Mouse (Mus musculus) megakaryocyte progenitor cell, adult 5-6 weeks (primary cell): ENCODE results near the gene Ctnnb1. TPM values are rescaled to one million over a fixed set of nuclear protein-coding genes. Genes with fewer than 3 reads are reported as not detected.
A peak's percentile ranks its signal among the peaks of the same experiment; 100 is the strongest.

Experiments
- ATAC-seq: replicated peaks from 2 replicates; pipeline ENCODE4 v1.8.0; 2016; ENCODE audit warnings: mild to moderate bottlenecking, moderate TSS enrichment, inconsistent platforms; ENCODE audit not compliant: poor library complexity
- total RNA-seq, 2 experiments: library from RNA; stranded (forward) in 1 of 2; stranded (reverse) in 1 of 2; fragments of 157-497, 149-512 nt in 1 of 2; fragments of 200-1000 nt in 1 of 2; gene quantifications; 2 replicates each; pipeline versions ENCODE4 v1.2.3 to v1.2.4; 2015 to 2017

Ctnnb1 gene
- total RNA-seq, 2 experiments from 2014 or later: 319 to 339 TPM

- no peak for ATAC-seq
Observed at GRCm38 (mm10) chr9:120926126-120926525, 2.9 kb upstream of the Ctnnb1 start.

DNA sequence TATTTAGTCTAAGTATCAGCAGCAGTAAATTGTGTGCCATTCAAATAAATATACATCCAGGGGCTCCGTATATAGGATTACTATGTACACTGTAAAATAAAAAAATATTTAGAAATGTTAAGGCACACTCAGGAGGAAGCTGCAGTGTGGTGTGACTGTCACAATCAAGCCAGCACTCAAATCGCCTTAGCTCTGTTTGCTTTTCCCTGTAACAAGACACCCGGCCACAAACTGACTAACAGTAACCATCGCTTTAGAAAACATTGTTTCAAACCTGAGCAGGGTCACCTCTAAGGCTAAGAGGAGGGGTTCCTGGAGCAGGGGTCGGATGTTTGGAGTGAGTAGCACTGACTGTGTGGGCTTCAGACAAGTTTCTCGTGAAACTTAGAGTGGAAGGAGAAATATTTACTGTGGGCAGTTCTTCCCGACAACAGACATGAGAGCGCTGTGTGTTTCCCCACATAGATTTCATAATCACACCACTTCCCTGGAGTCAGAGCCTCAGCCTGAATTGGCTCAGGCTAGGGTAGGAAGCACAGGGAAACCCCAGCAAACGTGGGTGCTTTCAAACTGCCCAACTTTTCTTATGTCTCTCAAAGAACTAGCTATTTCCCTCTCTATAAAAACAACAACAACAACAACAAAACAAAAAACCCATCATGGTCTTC is 1.9 kb upstream of the Ctnnb1 start:
- ATAC-seq: peak; percentile 79

- ATAC-seq: no peak
Observed at GRCm38 (mm10) chr9:120930021-120930420, 1.0 kb downstream of the Ctnnb1 start.

DNA sequence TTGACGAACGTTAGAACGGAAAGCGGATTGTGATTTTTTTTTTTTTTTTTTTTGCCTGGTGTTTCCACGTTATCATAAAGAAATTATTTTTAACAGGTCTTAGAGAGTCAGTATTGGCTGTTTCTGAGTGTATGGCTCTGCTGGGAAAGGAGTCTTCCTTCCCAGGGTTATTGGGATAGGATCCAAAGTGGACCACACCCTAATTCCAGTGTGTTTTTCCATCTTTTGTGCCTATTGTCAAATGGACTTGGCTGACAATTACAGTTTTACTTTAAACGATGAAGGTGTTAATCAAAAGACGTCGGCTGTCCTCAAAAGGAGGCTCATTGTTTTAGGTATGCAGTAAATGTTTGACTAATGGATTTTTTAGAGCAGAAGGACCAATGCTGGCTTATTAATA is 1.8 kb downstream of the Ctnnb1 start:
- ATAC-seq: no peak

DNA sequence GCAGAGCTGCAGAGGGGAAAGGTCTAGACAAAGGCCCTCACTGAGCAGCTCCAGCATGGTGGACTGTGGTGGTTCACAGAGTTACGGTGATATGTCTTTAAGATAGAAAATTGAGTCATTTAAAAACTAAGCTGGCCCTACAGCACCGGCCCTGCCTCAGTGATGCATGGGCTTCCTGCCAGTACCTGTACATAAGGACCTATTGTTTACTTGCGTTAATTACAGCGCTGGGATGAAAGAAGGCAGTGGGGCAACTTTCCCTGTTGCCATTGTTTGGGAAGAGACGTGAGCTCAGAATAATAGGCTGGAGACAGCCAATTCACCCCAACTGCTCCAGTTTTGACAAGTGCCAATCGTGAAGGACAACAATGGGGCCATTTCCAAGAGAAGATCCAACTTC is 3.4 kb downstream of the Ctnnb1 start:
- ATAC-seq: no peak

- peak; percentile 84 for ATAC-seq
Observed at GRCm38 (mm10) chr9:120932797-120933586, 4.0 kb downstream of the Ctnnb1 start.

DNA sequence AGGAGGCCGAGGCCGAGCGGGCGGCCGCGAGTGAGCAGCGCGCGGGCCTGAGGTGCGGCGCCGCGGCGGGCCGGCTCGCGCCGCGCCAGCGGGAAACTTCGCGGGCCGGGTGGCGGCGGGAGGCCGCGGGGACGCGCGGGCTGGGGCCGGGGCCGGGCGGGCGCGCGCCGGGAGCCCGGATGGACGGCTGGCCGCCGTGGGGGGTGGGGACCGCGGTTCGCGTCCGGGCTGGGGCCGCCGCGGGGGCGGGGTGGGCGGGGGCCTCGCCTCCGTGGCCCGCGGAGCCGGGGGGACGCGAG is 4.5 kb downstream of the Ctnnb1 start:
- peak; percentile 9 for ATAC-seq

GRCm38 (mm10) chr9:120933886-120934758 is 5.1 kb downstream of the Ctnnb1 start:
- ATAC-seq: no peak

GRCm38 (mm10) chr9:120934821-120935633 is 6.0 kb downstream of the Ctnnb1 start:
- peak; percentile 8; the same call in 1 of the 2 replicates for ATAC-seq

DNA sequence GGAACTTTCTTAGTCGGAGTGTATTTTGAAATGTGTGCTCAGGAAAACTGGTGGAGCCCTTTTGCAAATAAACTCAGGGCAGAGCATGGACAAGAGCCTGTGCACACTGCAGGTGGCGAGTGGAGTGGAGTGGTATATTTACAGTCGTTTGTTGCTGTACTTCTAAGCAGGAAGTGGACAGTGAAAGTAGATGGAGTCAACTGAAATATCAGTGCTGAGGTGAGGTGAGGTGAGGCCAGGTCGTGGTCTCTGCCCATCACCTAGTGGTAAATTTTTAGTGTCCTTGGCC is 6.6 kb downstream of the Ctnnb1 start:
- ATAC-seq: no peak

DNA sequence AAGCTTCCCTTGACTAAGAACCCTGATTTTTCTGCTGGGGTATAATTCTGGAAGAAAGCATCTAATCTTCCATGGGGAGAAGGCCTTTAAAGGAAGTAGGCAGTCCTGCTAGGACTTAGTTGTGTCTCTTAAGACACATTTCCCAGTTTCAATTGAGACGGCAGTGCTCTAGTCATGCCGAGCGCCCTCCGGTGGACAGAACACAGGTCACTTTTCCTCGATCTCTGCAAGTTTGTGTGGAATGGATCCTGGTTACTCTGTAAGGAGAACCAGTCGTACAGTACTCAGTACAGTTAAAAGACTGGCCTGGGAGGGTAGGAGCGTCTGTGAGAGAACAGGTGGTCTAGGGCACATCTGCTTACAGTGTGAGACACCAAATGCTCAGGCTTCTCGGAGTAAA is 7.3 kb downstream of the Ctnnb1 start:
- peak; percentile 33 for ATAC-seq

GRCm38 (mm10) chr9:120940858-120941257 is 11.8 kb downstream of the Ctnnb1 start:
- 0 out of 2 replicates have a peak, but pooled peaks have one; percentile 13 for ATAC-seq

- peak; percentile 54 for ATAC-seq
Observed at GRCm38 (mm10) chr9:120943757-120944156, 14.7 kb downstream of the Ctnnb1 start.

GRCm38 (mm10) chr9:120944211-120944610 is 15.2 kb downstream of the Ctnnb1 start:
- ATAC-seq: peak; percentile 51

GRCm38 (mm10) chr9:120946131-120946530 is 17.1 kb downstream of the Ctnnb1 start:
- ATAC-seq: no peak

GRCm38 (mm10) chr9:120948832-120949231 is 19.8 kb downstream of the Ctnnb1 start:
- no peak for ATAC-seq

- no peak for ATAC-seq
Observed at GRCm38 (mm10) chr9:120950761-120951160, 21.7 kb downstream of the Ctnnb1 start.

DNA sequence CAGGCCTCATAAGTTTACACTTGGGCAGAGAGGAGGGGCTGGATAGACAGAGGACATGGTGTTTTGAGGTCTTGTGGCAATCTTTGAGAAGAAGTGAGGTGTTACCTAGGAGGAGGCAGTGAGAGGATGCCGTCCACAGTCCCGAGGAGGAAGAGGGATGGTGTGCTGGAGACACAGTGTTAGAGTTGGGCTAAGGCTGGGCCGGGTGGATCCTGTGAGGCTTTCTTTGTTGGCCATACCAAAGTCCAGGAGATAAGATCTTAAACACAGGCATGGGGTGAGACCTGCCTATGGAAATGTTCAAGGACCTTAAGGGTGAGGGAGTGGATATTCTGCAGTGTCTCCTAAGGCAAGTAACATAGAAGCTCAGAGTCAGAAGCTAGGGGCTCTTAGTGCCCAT is 22.9 kb downstream of the Ctnnb1 start:
- no peak for ATAC-seq

DNA sequence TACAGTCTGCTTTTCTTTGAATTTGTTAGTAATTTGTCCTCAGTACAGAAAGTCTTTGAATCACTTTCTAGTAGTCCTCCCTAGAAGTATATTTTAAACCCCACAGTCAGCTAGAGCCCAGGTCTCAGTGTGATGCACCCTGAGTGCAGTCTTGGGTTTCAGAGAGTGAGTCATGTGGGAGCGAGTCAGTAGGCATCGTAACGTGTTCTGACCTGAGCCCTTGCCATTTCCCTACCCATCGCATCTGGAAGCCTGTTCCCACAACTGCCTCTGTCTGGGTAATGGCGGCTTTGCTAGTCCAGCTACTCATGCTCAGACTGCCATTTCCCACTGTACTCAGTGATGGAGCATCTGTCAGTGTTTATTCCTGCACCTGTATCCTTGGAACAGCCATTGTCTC is 29.0 kb downstream of the Ctnnb1 start:
- ATAC-seq: no peak

DNA sequence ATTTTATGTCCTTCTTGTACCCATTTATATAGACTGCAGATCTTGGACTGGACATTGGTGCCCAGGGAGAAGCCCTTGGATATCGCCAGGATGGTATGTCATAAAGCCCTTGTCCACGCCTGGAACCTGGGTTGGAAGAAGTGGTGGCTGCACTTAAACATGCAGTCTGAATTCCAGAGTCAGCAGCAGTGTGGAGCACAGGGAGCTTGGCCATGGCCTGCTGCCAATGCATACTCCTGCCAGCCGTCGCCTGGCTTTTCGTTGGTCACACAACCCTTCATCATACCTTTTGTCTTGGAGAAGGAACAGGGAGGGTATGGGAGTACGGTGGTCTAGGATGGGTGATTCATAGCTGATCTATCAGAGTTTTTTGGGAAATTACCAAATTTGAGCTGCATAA is 29.5 kb downstream of the Ctnnb1 start:
- ATAC-seq: no peak

DNA sequence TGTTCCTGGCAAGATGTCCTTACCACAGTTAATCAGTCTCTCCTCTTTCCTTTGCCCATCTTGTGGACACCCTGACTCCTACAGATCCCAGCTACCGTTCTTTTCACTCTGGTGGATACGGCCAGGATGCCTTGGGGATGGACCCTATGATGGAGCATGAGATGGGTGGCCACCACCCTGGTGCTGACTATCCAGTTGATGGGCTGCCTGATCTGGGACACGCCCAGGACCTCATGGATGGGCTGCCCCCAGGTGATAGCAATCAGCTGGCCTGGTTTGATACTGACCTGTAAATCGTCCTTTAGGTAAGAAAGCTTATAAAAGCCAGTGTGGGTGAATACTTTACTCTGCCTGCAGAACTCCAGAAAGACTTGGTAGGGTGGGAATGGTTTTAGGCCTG is 30.2 kb downstream of the Ctnnb1 start:
- no peak for ATAC-seq
